Mouse (Mus musculus) cerebellum, adult 9-10 months (tissue): ENCODE results near the gene Plekhg3.
A peak's percentile ranks its signal among the peaks of the same experiment; 100 is the strongest.

Experiments
- DNase-seq: peaks from one replicate; pipeline ENCODE4 v3.0.0; 2022

Plekhg3 gene

DNA sequence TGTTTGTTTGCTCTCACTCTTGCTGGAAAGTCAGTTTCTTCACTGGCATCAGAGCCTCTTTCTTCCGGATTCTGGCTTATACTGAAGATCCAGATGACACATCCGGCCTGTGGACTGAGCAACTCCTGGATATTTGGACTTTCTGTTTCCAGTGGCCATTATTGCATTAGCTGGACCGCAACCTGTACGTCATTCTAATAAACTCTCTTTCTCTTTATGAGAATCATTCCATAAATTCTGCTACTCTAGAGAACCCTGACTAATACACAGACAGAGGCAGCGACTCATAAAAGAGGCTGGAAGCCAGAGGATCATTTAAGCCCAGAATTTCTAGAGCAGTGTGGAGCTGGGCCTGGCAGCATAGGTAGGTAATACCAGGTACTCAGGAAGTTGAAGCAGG lies 1.9 kb upstream of the Plekhg3 start:
- no peak for DNase-seq

DNA sequence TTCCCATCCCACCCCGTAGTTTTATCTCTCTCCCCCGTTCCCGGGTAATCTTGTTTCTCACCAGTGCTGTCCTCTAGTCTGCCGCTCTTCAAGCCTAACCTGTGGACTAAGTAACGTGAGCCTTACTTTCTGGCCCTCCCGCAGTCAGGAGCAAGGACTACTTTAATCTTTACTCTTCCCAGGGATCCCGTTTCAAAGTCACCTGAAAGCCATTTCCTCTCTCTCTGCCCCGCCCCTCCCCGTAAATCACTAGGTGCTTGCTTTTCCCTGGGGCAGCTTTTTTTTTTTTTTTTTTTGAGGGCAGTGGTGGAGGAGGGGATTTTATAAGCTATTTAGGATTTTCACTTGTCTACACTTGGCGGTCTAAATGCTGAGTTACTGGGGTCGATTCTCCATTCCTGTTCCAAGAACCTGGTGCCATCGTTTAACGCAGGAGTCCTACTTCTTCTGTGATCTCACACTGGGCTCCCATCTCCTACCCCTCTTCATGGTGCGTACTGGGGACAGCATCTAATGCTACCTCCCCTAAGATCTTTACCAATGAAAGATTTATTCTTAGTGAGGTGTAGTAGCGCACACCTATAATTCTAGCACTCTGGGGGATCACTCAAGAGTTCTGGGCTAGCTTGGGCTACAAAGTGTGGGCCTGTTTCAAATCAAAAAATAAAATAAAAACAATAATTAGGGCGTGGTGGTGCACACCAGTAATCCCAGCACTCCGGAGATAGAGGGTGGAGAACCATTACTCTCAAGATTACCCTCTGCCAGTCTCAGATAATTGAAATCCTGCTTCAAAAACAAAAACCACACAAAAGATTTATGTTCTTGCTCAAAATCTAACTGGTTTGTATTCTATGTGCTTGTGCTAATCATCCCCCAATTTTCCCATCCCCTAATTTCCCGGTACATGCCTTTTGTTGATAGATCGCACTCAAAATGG lies 1.6 kb downstream of the Plekhg3 start:
- DNase-seq, result no peak

- DNase-seq, result peak; percentile 59
Measured at GRCm38 (mm10) chr12:76532926-76533376, 2.3 kb downstream of the Plekhg3 start.

GRCm38 (mm10) chr12:76533377-76534222 lies 2.9 kb downstream of the Plekhg3 start:
- DNase-seq, result peak; percentile 67

GRCm38 (mm10) chr12:76534233-76534632 lies 3.5 kb downstream of the Plekhg3 start:
- peak; percentile 46 for DNase-seq

GRCm38 (mm10) chr12:76534641-76535283 lies 4.1 kb downstream of the Plekhg3 start:
- peak; percentile 45 for DNase-seq

DNA sequence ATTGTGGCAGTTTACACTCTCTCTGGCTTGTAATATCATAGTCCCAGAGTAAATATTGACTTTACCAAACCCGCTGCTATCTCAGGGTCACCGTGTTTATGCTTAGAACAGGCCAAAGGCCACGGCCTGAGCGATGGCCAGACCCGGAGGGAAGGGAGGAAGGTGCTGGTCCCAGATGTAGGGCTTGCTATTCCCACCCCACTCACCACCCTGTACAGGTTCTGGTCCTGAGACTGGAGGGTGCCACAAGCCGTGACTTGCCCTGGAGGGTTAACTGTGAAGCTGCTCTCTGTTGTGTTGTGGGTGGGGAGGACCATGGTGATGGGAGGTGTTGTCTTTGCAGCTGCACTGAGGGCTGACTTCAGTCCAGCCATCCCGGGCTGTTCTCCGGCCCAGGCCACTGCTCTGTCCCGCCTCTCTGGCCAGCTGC lies 4.8 kb downstream of the Plekhg3 start:
- DNase-seq, result no peak

- no peak for DNase-seq
Measured at GRCm38 (mm10) chr12:76536591-76537153, 6.0 kb downstream of the Plekhg3 start.

DNA sequence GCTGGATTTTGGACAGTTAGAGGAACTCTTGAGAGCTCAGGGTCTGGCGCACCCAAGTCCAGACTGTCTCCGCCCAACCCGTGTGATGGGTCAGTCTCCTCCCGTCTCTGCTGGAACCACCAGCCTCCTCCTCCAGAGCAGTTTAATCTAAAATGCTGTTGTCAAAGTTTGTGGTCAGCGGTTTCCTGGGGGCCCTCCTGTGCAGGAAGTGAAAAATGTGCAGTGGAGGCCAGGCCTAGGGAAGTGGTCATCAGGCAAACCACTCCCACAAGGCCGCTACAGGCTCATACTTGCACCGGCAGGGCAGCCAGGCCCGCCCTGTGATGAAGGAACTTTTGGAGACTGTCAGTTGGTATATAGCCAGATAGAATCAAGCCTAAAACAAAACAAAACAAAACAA lies 6.7 kb downstream of the Plekhg3 start:
- no peak for DNase-seq

DNA sequence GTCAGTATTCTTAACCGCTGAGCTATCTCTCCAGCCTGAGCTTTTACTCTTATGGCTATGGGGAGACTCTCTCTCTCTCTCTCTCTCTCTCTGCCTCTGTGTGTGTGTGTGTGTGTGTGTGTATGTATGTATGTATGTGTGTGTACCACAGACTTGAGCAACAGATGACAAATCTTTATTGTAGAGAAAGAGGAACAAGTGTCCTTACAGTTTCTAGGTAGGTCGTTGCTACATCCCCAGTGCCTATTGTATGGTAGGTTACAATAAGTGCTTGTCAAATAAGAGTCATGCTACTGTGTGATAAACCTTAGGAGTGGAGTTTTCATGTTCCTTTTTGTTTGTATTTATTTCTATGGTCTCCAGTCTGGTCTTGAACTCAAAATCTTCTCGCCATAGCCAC lies 9.5 kb downstream of the Plekhg3 start:
- DNase-seq, result no peak

GRCm38 (mm10) chr12:76540701-76541221 lies 10.1 kb downstream of the Plekhg3 start:
- no peak for DNase-seq

GRCm38 (mm10) chr12:76541475-76541874 lies 10.8 kb downstream of the Plekhg3 start:
- no peak for DNase-seq

DNA sequence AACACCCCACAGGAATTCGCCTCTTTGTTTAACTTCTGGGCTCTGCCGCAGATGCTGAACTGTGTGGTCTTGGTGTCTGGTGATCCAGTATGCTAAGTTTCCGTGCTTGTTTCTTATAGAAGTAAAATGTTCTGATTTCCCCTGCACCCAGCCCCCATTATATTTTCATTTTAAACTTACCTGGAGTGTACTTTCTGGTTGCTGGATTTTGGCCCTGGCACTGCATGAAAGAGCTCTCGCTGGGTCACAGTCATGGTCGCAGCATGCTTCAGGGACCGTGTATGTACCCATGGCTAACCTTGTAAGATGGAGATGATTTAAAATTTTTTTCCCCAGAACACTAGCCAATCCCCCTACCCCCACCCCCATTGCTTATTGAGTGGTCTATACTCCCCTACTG lies 11.2 kb downstream of the Plekhg3 start:
- no peak for DNase-seq

DNA sequence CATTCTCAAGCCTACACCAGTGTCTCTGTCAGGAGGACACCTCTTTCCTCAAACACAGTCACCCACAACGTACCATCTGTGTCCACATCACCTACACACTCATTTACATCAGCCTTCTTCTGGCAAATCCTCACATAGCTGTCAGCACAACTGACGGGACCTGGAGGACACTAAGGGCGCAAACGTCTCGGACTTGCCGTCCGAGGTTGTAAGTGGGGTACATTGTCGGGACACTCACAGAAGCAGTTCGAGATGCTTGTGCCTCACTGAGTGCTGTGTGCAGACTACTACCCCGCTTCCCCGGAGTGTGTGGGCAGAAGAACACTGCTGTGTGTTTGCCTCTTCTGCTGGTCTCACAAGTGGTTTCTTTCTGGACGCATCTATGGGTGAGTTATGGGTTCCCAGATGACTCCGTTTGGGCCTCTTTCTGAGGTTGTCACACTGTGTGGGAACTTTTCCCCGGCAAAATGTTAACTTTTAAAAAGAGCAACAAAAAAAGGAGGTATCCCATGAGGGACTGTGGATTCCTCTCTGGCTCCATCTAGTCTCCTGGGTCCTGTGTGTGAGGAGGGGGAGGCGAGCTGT lies 15.2 kb downstream of the Plekhg3 start:
- no peak for DNase-seq

DNA sequence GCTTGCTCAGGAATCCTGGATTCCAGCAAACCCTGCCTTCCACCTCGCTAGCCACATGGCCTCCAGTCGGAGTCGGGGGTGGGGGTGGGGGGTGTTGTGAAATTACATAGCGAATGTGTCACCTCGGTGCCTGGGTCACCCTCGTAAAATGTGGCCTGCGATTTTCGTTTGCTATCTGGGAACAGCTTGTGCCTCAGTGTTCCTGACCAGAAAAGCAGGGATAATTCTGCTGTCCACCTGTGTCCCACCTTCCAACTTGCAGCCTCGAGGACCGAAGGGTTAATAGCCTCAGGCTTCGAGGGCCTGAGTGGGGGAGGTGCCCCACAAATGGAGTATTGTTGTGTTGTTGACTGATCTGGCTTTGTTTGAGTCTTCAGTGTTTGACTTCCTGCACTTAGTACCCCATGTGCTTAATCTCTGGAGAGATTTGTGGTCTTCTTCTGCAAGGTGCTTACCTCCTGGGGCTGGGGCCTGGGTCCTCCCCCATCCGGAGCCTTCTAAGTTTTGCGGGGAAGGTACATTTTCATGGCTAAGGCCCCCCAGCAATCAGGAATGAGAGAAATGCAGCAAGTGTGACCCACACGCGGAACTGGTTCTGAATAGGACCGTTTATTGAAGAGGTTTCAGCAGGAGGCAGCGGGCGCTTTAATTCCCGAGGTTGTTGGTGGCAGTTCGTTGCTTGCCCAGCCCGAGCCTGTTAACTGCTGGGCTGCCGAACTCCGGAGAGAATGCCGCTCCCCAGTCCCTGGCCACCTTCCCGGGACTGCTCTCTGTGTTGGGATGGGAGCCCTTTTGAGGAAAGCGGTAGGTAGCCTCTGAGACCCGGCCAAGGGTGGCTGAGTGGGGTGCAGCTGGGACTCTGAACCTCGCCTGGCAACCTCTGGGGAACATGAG lies 15.9 kb downstream of the Plekhg3 start:
- DNase-seq, result peak; percentile 50

DNA sequence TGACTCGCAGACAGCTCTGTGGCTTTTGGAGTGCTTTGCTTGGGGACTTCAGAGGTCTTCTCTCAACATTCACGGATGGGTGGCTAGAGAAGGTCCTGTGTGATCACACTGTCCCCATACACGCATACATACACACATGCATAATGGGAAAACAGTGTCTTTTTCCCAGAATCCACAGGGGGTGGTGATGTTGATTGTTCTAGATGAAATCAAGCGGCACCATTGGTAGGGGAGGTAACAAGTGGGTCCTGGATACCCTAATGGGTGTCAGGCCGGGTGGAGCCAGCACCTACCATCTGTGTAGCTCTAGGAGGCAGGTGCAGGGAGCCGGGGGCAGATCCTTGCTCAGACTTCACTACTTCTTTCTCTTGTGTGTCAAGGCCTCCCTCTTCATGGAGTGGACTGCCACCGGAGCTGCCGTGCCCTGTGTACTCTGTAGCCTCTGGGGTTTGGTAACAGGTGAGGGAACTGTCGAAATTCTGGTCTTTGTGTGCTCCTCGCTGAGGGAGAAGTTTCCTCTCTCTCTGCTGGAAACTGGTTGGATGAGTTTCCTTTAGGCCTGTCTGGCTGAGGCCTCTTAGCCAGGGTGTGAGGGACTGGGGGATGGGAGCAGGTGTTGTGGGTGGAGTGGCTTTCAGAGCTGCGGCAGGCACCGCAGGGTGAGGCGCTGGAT lies 16.9 kb downstream of the Plekhg3 start:
- no peak for DNase-seq

- no peak for DNase-seq
Measured at GRCm38 (mm10) chr12:76548082-76548423, 17.4 kb downstream of the Plekhg3 start.

- DNase-seq, result no peak
Measured at GRCm38 (mm10) chr12:76549203-76549602, 18.5 kb downstream of the Plekhg3 start.

DNA sequence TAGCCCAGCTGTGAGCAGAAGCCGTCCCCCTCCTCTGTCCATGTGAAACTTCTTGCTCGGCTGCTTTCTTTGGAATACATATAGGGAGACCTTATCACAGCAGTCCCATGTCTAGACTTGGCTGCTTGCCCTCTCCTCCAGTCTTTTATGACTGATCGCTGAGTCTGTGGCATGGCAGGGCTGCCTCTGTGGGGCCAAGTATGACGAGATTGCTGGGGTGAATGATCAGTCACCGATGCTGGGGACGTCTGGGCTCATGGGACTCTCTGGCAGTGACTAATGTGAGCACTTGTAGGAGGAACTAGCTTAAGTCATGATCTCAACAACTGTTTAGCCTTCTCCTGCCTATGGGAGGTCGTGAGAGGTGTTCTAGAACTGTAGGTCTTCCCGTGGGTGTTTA lies 21.6 kb downstream of the Plekhg3 start:
- no peak for DNase-seq

GRCm38 (mm10) chr12:76552958-76553357 lies 22.3 kb downstream of the Plekhg3 start:
- DNase-seq, result no peak

DNA sequence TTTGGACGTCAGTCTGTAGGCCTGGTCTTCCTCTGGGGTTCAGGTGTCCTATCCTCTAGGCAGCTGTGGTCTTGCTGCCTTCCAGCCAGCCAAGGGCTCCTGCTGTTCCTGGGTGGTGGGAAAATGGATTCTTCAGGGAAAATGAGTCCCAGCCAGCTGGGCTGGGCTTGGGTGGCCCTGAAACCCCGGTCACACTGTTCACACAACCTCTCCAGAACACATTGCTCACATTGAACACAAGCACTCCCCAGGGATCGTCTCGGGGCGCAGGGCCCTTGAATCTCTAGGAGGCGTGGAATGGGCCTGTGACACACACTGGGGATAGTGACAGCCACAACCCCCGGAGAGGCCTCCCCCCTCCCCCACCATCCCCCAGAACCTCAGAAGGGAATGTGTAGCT lies 23.2 kb downstream of the Plekhg3 start:
- DNase-seq, result no peak
